Mouse (Mus musculus) inflammation-experienced regulatory T-cells, adult 6 months (primary cell): Measurements from ENCODE around the gene Plin3. TPM values are rescaled to one million over a fixed set of nuclear protein-coding genes. Genes with fewer than 3 reads are reported as not detected.

Experiments
- ATAC-seq: one replicate; pipeline ENCODE4 v1.8.0; 2017
- polyA plus RNA-seq, 3 experiments: library from polyadenylated mRNA; unstranded; fragments of 100-300 nt; shearing (Covaris generic); gene quantifications; one replicate each; pipeline ENCODE4 v1.2.1; 2017

The Plin3 gene
- polyA plus RNA-seq, 3 experiments from 2014 or later = 25.6 to 28.7 (median 25.6) TPM

DNA sequence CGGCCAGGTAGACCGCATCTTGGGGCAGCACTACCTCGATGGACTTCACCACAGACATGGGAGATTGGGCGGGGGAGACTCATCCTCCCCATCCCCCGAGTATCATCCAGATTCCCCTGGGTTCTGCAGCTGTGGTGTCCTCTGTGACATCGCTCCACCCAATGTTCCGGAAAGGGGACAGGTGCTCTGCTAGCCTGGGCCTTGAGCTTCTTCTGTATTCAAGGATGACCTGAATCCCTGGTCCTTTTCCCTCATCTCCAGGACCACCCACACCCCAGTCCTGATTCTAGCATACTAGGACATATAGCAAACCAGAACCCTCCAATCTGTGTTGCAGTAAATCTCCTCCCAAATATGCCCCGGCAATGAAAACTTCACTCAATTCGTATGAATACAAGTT lies 7.5 kb upstream of the Plin3 start, which contains the start of gene Arrdc5:
Gene Arrdc5, minus strand, starts transcription at position 101 of the 400 bp plus-strand sequence.
- ATAC-seq = no peak

DNA sequence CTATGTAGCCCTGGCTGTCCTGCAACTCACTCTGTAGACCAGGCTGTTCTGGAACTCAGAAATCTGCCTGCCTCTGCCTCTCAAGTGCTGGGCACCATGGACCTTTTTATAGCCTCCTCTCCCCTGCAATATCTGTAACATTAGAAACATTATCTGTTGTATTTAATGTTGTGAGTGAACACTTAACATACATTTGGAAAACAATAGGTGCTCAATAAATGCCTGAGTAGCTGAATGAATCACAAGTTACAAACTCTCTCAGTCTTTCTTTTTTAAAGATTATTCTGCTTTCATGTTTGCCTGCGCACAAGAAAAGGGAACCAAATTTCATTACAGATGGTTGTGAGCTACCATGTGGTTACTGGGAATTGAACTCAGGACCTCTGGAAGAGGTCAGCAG lies 5.6 kb upstream of the Plin3 start:
- no peak for ATAC-seq

DNA sequence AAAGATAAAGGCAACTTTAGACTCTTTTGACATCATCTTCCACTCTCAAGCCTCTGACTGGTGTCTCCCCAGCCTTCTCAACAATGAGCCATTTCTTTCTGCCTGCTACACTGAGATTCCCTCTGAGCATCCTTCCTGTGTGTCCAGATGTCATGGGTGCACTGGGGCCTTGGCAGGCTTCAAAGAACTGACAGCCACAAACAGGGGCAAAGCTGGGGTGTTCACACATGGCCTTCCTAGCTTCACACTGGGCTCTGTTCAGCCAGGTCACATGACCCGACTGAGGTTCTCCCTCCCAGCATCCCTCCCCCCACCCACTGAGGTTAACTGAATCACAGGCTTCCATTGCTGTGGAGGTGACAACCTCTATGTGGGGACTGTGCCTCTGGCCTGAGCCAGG lies 3.5 kb upstream of the Plin3 start:
- no peak for ATAC-seq

DNA sequence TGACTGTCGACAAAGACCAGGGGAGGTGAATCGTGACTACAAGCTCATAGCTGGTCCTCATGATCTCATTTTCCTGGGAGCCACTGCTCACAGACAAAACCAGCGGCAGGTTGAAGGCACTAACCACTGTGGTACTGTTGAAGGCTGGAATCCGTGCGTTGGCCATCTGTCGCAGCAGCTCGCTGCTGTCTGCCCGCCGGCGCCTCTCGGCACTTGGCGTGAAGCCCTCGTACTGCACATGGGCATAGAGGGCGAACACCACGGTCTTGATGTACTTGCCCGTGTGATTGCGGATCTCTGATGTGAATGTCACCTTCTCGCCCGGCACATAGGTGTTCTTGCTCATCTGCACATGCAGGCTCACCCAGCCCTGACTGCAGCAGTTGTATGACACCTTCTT lies 1.6 kb upstream of the Plin3 start:
- no peak for ATAC-seq

DNA sequence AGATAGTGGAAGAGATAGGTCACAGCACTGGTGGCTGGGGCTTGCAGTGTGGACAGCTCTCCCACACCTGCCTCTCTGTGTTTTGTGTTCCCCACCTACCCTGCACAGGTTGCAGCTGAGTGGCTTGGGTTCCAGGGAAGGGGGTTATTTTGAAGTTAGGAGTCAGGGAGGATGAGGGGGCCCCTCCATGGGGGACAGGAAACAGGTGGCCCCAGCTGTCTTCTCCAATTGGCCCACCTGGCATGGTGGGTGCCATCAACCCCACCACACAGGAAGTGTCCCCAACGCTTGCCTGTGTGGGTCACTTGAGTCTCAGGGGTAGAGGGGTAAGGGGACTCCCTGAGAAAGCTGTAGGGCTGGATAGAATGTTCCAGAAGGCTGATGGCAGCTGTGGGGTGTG lies 618 bp upstream of the Plin3 start:
- no peak for ATAC-seq

DNA sequence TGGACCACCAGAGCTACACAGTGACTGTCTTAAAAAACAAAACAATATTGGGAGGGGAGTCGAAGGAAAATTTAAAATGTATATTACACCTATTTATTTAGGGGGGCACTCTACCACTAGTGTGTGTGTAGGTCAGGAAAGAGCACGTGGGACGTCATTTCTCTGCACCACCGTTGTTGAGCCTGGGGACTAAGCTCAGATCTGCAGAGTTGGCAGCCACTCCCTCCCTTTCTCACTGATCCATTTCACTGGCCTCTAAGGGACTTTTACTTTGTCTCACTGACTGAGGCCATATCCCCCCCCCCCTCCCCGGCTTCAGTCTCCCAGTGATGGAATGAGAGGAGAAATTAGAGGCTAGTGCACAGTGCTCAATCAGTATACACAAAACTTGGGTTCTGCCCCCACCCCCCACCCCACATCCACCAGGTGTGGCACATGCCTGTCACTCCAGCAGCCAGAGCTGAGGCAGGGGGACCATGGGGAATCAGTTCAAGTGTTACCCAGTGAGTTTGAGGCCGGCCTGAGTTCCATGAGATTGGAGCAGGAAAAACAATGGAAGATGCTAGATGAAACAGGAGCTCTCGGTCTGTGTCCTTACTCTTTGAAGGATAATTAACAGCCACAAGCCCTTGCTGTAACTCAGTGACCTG lies 722 bp downstream of the Plin3 start:
- no peak for ATAC-seq

DNA sequence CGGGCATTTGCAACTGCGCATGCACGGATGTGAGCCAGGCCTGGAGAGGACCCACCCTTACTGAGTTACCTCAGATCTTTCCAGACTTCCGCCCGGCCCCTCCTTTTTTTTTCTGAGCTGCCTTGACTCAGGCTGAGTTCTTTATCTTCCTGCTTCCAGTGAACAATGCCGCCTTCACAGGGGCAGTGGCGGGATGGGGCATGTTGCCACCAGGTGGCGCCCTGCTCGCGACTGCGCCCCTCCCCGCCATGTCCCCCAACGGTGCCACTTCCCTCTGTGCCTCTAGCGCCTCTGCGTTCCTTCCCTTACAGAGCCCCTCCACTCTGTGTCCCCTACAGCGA lies 1.5 kb downstream of the Plin3 start:
- ATAC-seq = peak; percentile 85

DNA sequence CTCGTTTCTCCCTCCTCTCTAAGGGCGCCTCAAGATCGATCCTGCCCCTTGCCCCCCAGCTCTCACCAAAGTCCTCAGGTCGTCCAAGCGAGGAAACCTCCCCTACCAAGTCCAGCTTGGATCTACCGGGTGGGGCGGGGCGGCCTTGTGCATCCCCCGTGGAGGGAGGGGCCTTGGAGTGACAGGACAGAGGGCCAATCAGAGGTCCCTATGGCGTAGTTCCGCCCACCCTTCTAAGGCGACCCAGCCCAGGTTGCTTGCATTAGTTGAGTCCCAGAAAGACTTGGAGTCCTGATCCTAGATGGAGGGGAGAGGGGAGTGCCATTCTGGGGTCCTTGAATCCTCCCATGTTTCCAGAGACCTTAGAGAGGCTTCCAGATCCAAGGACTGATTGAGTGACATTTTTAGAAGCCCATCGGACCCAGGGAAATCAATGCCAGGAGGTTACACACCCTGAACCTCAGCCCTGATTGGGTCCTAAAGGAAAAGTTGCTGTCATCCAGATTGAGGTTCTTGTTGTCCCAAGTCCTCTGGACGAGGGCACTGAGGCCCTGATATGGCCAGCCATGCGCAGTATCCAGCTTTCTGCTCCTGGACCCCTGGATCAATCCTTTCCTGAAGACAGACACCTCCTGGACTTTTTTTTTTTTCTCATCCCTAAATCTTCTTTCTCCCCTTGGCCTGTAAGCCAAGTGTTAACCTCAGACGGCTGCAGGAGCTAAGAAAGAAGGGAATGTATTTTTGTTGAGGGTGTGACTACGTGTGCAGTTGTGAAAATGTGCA lies 2.1 kb downstream of the Plin3 start:
- peak; percentile 67 for ATAC-seq

DNA sequence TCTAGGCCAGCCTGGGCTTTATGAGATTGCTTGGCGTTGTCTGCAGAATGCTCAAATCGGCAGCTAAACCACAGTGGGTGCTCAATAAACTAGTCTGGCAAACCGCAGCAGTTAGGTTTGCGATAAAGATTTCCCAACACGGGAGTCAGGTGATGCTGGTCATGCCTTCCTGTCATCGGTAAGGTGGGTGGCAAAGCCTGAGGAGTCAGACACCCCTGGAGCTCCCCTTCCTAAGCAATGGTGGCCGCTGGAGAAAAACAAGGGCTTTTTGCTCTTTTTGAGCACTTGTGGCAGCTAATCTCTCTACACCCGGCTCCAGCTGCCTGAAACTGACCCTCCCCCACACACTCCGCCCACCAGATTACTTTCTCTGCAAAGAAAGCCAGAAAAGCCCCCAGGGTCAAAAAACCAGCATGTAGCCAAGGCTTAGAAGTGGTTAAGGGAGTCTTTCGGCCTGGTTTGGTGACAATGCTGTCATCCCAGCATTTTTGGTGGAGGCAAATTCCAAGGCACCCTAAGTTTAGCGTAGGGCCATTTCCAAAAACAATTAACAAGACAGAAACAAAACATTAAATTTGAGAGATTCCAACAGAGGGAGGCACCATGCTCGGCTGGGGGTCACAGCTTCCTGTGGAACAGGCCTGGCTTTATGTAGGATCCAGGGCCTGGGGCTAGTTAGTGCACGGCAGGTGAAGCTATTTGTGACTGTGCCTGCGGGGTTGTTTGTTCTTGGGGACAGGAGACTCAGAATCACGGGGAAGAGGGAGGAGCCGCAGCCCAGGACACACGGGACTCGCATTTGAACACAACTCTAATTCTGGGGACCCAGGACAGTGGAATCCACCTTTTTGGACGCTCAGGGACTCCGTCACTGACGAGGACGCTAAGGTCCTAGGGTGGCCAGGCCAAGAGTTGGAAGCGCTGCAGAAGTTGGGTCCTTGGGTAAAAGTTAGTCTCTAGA lies 3.0 kb downstream of the Plin3 start:
- peak; percentile 23 for ATAC-seq

DNA sequence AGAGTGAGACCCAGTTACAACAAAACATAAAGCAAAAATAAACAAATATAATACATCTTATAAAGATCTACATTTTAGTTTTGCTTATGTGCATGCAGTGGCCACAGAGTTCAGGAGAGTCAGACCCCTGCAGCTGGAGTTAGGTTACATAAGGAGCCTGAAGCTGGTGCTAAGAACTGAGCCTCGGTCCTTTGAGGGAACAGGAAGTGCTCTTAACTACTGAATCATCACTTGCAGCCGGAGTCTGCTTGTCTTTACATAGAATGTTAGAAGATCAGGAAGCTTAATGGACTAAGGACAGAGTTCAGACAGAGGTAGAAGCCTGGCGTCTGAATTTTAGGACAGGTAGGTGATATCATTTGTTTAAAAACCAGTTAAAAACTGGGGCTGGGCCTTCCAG lies 3.8 kb downstream of the Plin3 start:
- ATAC-seq = no peak

DNA sequence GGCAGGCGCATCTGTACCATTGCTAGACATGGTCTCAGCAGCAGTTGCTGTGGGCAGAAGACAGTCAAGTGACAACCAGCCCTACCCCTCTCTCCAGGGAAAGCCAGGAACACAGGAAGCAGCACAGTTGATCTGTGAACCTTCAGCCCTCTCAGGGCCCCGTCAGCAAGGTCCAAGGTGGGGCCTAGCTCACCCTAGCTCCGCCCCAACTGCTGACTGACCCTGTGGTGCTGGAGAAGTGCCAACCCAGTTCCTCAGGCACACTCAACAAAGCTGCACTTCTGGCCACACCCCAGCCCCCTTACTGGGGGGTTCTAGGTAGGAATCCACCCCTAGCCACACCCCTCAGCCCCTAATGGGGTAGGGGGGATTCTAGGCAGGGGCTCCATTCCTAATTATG lies 4.8 kb downstream of the Plin3 start:
- ATAC-seq = no peak

DNA sequence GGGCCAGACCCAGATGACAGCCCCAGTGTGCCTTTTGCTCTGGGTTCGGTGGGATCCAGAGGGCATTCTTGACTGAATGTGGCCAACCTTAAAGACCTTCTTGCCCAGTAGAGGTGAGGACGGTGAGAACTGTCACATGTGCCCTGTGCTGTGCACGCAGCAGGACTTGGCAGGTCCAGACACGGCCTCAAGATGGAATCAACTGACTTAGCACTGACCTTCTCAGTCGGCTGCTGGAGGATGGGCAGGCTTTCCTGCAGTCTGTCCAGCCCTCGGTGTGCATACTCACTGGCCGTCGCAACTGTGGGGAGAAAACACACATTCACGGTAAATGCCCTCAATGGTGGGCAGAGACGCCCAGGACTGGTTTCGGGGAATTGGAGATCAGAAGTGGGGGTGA lies 6.7 kb downstream of the Plin3 start:
- ATAC-seq = no peak

DNA sequence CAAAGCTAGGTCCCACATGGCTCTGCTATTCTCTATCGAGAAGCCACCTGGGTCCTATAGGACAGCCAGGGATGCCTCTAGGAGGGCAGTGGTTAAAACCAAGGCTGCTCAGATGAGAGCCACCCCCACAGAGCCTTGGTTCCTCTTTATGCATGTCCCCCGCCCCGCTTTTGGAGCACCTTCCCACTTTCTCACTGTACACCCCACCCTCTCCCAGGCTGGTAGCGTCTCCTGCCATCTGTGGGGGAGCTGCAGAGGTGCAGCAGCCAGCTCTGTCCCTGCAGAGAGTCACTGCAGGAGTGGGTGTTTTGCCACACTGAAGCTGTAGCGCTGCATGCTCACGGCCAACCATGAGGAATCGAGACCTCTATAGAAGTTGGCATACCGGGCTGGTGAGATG lies 9.4 kb downstream of the Plin3 start:
- no peak for ATAC-seq

DNA sequence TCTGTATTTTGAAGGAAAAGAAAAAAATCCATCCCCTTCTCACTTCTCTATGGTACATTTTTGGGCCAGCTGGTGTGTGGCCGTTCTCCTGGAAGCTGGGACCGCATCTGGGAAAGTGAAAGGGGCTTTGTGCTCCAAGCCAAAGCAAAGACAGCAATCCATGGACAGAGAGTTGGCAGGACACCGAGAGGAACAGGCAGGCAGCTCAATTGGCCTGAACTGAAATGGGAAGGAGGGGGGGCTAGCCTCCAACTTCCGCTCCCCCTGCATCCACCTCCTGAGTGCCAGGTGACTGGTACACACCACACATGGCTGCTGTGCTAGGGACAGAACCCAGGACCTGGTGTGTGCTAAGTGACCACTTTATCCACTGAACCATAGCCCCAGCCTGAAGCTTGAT lies 9.9 kb downstream of the Plin3 start:
- no peak for ATAC-seq

DNA sequence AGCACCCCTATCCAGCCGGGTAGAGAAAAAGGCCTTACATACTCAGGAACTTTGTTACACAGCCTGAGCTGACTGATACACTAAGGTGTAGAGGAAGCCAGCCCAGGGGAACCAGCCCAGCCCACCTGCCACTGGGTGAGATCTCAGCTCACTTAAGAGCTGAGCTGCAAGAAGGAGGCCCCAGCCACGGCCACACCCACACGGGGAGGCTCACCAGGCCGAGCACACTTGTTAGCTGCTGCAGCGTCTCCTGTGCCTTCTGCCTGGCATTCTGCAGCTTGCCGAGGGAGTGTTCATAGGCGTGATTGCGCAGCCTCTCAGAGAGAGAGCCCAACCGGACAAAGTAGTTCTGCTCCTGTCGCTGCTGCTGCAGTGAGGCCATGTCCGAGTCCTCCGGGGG lies 11.5 kb downstream of the Plin3 start:
- no peak for ATAC-seq

DNA sequence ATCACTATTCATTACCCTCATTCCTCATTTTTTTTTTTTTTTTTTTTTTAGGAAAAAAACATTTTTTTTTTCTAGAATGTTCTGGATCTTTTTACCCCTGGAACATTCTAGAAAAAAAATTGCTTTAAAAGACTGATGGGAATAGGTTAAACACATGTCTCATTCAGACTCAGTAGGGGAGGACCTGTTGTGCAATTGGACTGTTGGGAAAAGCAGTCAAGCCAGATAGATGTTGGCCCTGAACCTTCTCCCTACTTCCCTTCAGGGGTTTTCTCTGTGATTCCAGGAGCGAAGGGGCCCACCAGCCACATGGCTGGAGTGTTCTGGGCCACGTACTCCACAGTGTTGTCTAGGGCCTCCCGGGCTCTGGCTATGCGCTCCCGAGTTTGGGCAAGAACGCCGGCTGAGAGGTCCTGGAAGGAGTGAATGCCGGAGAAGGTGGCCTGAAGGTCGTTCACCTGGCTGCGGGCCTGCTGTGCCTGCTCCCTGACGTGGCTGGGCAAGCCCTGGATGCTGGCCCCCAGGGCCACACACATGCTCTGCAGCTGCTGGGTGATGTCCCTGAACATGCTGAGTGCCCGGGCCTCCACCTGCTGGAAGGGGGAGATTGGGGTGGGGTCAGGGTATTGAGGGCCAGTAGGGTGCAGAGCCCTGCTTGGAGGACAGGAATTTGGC lies 13.1 kb downstream of the Plin3 start:
- no peak for ATAC-seq

DNA sequence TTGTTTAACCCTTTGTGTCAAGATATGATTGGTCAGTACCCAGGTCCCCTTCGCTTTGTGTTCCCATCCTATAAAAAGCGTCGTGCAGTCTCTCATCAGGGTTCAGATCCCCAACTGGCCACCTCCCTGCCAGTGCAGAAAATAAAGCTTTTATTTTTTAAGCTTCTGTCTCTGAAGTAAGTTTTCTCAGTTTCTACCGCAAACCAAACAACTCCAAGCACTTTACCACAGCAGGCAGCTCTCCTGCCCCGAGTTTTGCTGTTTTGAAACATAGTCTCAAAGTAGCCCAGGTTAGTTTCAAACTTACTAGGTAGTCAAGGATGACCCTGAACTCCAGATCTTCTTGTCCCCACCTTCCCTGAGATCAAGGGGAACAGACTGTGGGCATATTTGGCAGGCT lies 14.3 kb downstream of the Plin3 start:
- no peak for ATAC-seq

DNA sequence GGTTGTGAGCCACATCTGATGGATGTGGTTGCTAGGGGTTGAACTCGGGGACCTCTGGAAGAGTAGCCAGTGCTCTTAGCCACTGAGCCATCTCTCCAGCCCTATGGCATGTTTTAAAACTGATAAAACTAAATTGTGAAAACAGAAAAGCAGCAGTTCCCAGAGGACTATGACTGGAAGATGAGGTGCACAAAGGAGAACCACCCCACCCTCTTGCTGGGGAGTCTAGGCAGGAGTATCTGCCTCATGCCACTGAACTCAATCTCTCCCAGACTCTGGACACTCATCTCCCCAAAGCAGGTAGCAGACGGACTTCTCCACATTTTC lies 15.1 kb downstream of the Plin3 start:
- no peak for ATAC-seq

DNA sequence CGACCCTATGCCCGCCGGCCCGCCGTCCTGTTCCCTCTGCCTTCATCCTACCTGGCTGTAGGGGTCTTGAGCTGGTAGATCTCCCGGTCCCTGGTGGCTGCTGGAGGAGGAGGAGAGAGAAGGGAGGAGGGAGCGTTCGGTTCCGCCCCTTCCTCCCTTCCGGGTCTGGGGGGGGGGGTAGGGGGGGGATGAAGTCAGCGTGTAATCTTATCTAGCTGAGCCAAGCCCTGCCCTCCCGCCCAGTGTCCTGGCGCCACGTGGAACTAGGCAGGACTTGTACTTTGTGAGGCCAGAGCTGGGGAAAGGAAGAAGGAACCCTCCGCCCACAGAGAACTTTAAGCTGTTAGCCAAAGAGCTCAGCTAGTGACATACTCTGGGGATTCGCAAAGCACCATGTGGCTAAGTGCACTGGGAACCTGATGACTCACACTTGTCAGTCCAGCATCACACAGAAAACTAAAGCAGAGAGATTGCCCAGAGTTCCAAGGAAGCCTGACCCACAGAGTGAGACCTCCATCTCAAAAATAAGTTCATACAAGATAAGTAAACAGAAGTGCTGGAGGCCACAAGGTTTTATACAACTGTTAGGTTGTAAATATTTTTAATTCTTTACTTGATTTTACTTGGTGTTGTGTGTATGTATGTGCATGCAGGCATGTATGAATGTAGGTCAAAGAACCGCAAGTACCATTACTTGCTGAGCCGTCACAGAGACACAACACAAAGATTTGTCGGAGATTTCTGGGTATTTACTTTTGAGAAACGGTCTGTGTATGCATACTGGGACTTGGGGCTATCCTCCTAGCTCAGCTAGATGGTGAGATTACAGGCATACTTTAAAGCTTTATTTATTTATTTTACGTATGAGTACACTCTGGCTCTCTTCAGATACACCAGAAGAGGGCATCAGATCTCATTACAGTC lies 15.8 kb downstream of the Plin3 start, which contains the start of gene Ticam1:
Gene Ticam1, minus strand, starts transcription at position 144 of the 924 bp plus-strand sequence.
- ATAC-seq = peak; percentile 77

DNA sequence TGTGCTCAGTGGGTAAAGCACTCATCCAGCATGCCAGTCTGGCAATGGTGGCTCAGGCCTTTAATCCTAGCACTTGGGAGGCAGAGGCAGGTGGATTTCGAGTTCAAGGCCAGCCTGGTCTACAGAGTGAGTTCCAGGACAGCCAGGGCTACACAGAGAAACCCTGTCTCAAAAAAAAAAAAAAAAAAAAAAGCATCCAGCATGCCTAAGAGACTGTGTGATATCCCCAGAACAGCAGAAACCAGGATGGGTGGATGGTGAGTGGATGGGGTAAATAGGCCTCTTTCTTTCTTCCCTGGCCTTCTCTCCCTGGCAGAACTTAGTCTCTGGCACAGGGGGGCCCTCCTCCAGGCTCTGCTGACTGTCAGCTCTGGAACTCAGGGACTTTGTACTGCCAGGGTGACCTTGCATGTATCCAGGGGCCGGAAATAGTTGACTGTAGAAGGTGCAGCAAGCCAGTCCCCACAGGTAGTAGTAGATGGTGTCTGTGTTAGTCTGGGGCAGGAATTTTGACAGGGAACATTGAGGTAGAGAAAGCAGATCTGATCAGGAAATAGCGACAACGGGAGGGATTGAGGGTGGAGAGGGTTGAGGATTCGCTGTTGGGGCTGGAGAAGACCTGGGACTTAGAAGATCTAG lies 16.7 kb downstream of the Plin3 start:
- ATAC-seq = no peak

DNA sequence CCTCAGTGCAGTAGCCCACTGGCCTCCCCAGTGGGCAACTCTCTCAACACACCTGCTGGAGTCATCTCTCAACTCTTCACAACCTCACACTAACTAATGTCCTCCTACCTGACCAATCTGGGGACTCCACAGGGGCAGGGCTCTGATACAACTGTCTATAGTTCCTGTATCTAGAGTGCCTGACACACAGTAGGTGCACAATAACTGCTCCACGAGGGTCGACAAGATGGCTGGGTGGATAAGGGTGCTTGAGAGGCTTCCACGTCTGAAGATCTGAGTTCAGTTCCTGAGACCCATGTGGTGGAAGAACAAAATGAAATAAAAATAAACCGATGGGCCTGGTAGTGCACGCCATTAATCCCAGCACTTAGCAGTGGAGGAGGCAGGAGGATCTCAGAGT lies 18.7 kb downstream of the Plin3 start:
- ATAC-seq = no peak
